Mouse (Mus musculus) liver, adult 2 months (tissue): ENCODE measurements at regions not wholly inside any gene's neighbourhood (a gene's known extent, or its start where the extent isn't known, plus 50 kb on each side); places are given as distances from the start of the nearest gene placed in this dataset.

Experiments
- CTCF ChIP-seq: fragments of 200-500 bp; IDR thresholded peaks from 2 replicates; pipeline ENCODE4 v1.5.1; 2011; ENCODE audit warnings: low read depth, low read length, control low read depth
- POLR2A ChIP-seq: fragments of 200-500 bp; IDR thresholded peaks from 2 replicates; pipeline ENCODE4 v1.6.1; 2011; ENCODE audit warnings: low read length, control low read depth; ENCODE audit not compliant: insufficient read depth; ENCODE audit errors: extremely low read depth

- TF ChIP-seq POLR2A, result no peak
- TF ChIP-seq CTCF, result no peak
Observed at GRCm38 (mm10) chr15:31149855-31150254, 74.3 kb upstream of the Dap start.
